Mouse (Mus musculus): Measurements from ENCODE around the gene Vmn2r49. TPM values are rescaled to one million over a fixed set of nuclear protein-coding genes. Genes with fewer than 3 reads are reported as not detected.
"Not testable (repeated sequence)": the region's sequence is repeated elsewhere in the genome, so short reads cannot be mapped to it uniquely, and the experiment has no call there.

The Vmn2r49 gene
- total RNA-seq (2014; rRNA removed) (not detected in 2 replicates), polyA plus RNA-seq (2015; fragmentation: Nextera tagmentation; extraction: Ambion mirVana) (not detected in 2 replicates)

DNA sequence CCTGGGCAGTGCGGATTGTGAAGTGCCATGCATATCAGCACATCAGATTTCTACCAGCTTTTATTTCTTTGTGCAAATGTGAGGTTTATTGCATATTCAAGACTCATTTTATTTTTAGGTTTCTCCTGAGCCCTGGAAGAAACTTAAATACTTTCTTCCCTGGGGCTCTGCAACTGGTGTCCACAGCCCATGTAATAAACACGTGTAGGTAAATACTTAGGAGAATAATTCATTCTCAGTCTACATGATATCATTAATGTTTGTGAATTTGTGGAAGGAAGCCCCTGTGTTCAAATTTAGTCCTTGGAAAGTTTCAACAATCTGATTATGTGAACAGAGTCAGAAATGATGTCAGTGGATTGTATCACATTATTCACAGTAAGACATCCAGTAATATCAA lies at the start of gene Vmn2r49:
Gene Vmn2r49, minus strand, starts transcription at position 101 of the 400 bp plus-strand sequence.
- not testable (repeated sequence) for H3K27ac ChIP-seq (ENCODE audit: low read depth, low read length); H3K36me3 ChIP-seq (ENCODE audit: insufficient read depth); H3K4me1 ChIP-seq (ENCODE audit: insufficient read depth); H3K27me3 ChIP-seq (ENCODE audit: insufficient read depth, low read length); H3K9me3 ChIP-seq (ENCODE audit: low read length); H3K4me3 ChIP-seq (ENCODE audit: low read depth, low read length); DNase-seq; H3K9ac ChIP-seq; H3K4me2 ChIP-seq (ENCODE audit: low read depth); ATAC-seq
- no CpG with 5 or more reads among the region's 2 CpGs for WGBS

GRCm38 (mm10) chr7:9953485-9953884 lies 38.6 kb downstream of the Vmn2r49 start, which contains the start of gene Vmn2r48:
TSS of gene Vmn2r48 (minus strand) at chr7:9953585.
- not testable (repeated sequence) for H3K9ac ChIP-seq; H3K27me3 ChIP-seq (ENCODE audit: insufficient read depth, low read length); H3K4me1 ChIP-seq (ENCODE audit: insufficient read depth); H3K36me3 ChIP-seq (ENCODE audit: insufficient read depth); H3K9me3 ChIP-seq (ENCODE audit: low read length); ATAC-seq; H3K4me2 ChIP-seq (ENCODE audit: low read depth); H3K4me3 ChIP-seq (ENCODE audit: low read depth, low read length); DNase-seq; H3K27ac ChIP-seq (ENCODE audit: low read depth, low read length)
- 85% methylated on average over 2 of the region's 2 CpGs for WGBS

Other genes with a start within 250 kb of the Vmn2r49 start
- gene Vmn2r46, start 221.7 kb downstream of the Vmn2r49 start, total RNA-seq (2014; rRNA removed) = not detected in 2 replicates
- gene Vmn2r46, start 221.7 kb downstream of the Vmn2r49 start, polyA plus RNA-seq (2015; fragmentation: Nextera tagmentation; extraction: Ambion mirVana) = not detected in 2 replicates
- not detected in 2 replicates for gene Vmn2r47, start 150.9 kb downstream of the Vmn2r49 start, total RNA-seq (2014; rRNA removed)
- gene Vmn2r47, start 150.9 kb downstream of the Vmn2r49 start, polyA plus RNA-seq (2015; fragmentation: Nextera tagmentation; extraction: Ambion mirVana) = not detected in 2 replicates
- gene Vmn2r48, start 38.7 kb downstream of the Vmn2r49 start, total RNA-seq (2014; rRNA removed) = not detected in 2 replicates
- gene Vmn2r48, start 38.7 kb downstream of the Vmn2r49 start, polyA plus RNA-seq (2015; fragmentation: Nextera tagmentation; extraction: Ambion mirVana) = not detected in 2 replicates
- gene Vmn2r50, start 61.0 kb upstream of the Vmn2r49 start, total RNA-seq (2014; rRNA removed) = not detected in 2 replicates
- gene Vmn2r50, start 61.0 kb upstream of the Vmn2r49 start, polyA plus RNA-seq (2015; fragmentation: Nextera tagmentation; extraction: Ambion mirVana) = not detected in 2 replicates
- gene Vmn2r51, start 113.5 kb upstream of the Vmn2r49 start, total RNA-seq (2014; rRNA removed) = not detected in 2 replicates
- not detected in 2 replicates for gene Vmn2r51, start 113.5 kb upstream of the Vmn2r49 start, polyA plus RNA-seq (2015; fragmentation: Nextera tagmentation; extraction: Ambion mirVana)
- gene Vmn2r52, start 184.3 kb upstream of the Vmn2r49 start, total RNA-seq (2014; rRNA removed) = not detected in 2 replicates
- gene Vmn2r52, start 184.3 kb upstream of the Vmn2r49 start, polyA plus RNA-seq (2015; fragmentation: Nextera tagmentation; extraction: Ambion mirVana) = not detected in 2 replicates